ENCODE assay signal across 8 mouse cellular contexts in genomic region chrX:104413183-104413983, GRCm38 (mm10). TPM values are rescaled to one million over a fixed set of nuclear protein-coding genes. Genes with fewer than 3 reads are reported as not detected.
DNase-seq lines count a peak whose midpoint lies in the region; ATAC-seq lines count a peak whose summit lies in the region.

Gene Abcb7, minus strand, starts transcription at chrX:104413856.

- H3K36me3 ChIP-seq in hindbrain, embryonic 14.5 days (replicated peaks; ENCODE audit: control insufficient read depth, insufficient read depth): no peaks in the 10 kb centered on the region

- peaks cover 27% of the 10 kb centered on the region for H3K27me3 ChIP-seq in hindbrain, embryonic 14.5 days (ENCODE audit: control insufficient read depth, insufficient read depth, low read length)

- H3K4me3 ChIP-seq in hindbrain, embryonic 14.5 days (replicated peaks; ENCODE audit: low read length): peak within 1 kb of the TSS; percentile 70

- 0 out of 2 replicates have a peak, but pooled peaks cover 4% of the 10 kb centered on the region for H3K4me1 ChIP-seq in hindbrain, embryonic 14.5 days (replicated peaks; ENCODE audit: control insufficient read depth, insufficient read depth, low read length)

- H3K27ac ChIP-seq in hindbrain, embryonic 14.5 days: peak within 1 kb of the TSS; percentile 88

- ATAC-seq in hindbrain, embryonic 14.5 days (ENCODE audit: low FRiP score): peak; percentile 97

- H3K9ac ChIP-seq in hindbrain, embryonic 14.5 days: peak within 1 kb of the TSS; percentile 69

- H3K4me2 ChIP-seq in hindbrain, embryonic 14.5 days (replicated peaks): peak within 1 kb of the TSS; percentile 52

- 17% methylated on average over 58 of the region's 58 CpGs for WGBS in hindbrain, embryonic 14.5 days

- H3K9me3 ChIP-seq in hindbrain, embryonic 14.5 days (ENCODE audit: control insufficient read depth, low read length): no peaks in the 10 kb centered on the region

- DNase-seq in T-cell, adult 2 months (ENCODE audit: low spot score): peak; percentile 88
- DNase-seq in cerebellum, postnatal 25 days: peak; percentile 84 to 91
- peak; percentile 69 to 76 for DNase-seq in frontal cortex, postnatal 25 days (ENCODE audit: low spot score in 2 of 2)
- DNase-seq in hindbrain, embryonic 14.5 days (ENCODE audit: low spot score): peak; percentile 84
- peak; percentile 75 to 81 for DNase-seq in layer of hippocampus, postnatal 36 days
- DNase-seq in lung, postnatal 25 days (ENCODE audit: low spot score): peak; percentile 82
- DNase-seq in retina, adult 2 months (ENCODE audit: low read depth, low spot score): peak; percentile 66
- peak; percentile 87 for DNase-seq in thymus, postnatal 25 days

RNA-seq across cellular contexts. Expression of gene Abcb7, which starts in this region (rescaled TPM):
- 10.5 and 11.3 TPM in 2 replicates for polyA plus RNA-seq in hindbrain, embryonic 14.5 days (2014; fragmentation: Nextera tagmentation; extraction: Ambion mirVana)
- total RNA-seq in layer of hippocampus, postnatal 36 days (2021): 10 to 100 TPM; 29.0 to 30.3 TPM

Comparison
In these comparisons a context has a peak if more than half of its experiments do, and no peak if none do; other contexts are left out.
1. Peak in every context shown above with its lines: DNase-seq, ATAC-seq, H3K4me3 ChIP-seq and H3K27ac ChIP-seq.